Mouse (Mus musculus) intestine, postnatal 0 days (tissue): ENCODE data around the gene Cdc123. TPM values are rescaled to one million over a fixed set of nuclear protein-coding genes. Genes with fewer than 3 reads are reported as not detected.
"Not testable (repeated sequence)": the region's sequence is repeated elsewhere in the genome, so short reads cannot be mapped to it uniquely, and the experiment has no call there.

Source experiments
- ATAC-seq: fragments of 200-750 bp; cut with Nextera tagmentation; 2 replicates; pipeline ENCODE4 v1.8.0; 2017; ENCODE audit warnings: mild to moderate bottlenecking, moderate TSS enrichment, moderate library complexity
- H3K27ac ChIP-seq: fragments of 300-500 bp; sonication (generic); 2 replicates; pipeline ENCODE4 v1.5.1; 2014; ENCODE audit warnings: mild to moderate bottlenecking, low read depth, low read length, moderate library complexity
- H3K27me3 ChIP-seq: fragments of 300-500 bp; sonication (generic); replicated peaks from 2 replicates; pipeline ENCODE4 v1.6.1; 2014; ENCODE audit warnings: low read length, mixed read lengths; ENCODE audit not compliant: control insufficient read depth, insufficient read depth
- H3K36me3 ChIP-seq: fragments of 300-500 bp; sonication (generic); 2 replicates; pipeline ENCODE4 v1.6.1; 2014; ENCODE audit warnings: mild to moderate bottlenecking, moderate library complexity; ENCODE audit not compliant: control insufficient read depth, insufficient read depth
- H3K4me1 ChIP-seq: fragments of 300-500 bp; sonication (generic); replicated peaks from 2 replicates; pipeline ENCODE4 v1.6.1; 2014; ENCODE audit warnings: antibody characterized with exemption, low read length, mixed read lengths; ENCODE audit not compliant: control insufficient read depth, insufficient read depth
- H3K4me2 ChIP-seq: fragments of 300-500 bp; sonication (generic); replicated peaks from 2 replicates; pipeline ENCODE4 v1.6.1; 2014; ENCODE audit warnings: low read depth, mild to moderate bottlenecking, moderate library complexity
- H3K4me3 ChIP-seq: fragments of 300-500 bp; sonication (generic); 2 replicates; pipeline ENCODE4 v1.5.1; 2014; ENCODE audit warnings: low read depth, low read length
- H3K9ac ChIP-seq: fragments of 300-500 bp; sonication (generic); 2 replicates; pipeline ENCODE4 v1.6.1; 2014; ENCODE audit warnings: mild to moderate bottlenecking, low read depth, low read length
- H3K9me3 ChIP-seq: fragments of 300-500 bp; sonication (generic); 2 replicates; pipeline ENCODE4 v1.6.1; 2016; ENCODE audit warnings: mixed run types; ENCODE audit not compliant: control insufficient read depth
- CTCF ChIP-seq: sonication (generic); IDR thresholded peaks from 2 replicates; pipeline ENCODE4 v1.5.1; 2016; ENCODE audit warnings: low read depth, mild to moderate bottlenecking, control low read depth, antibody characterized with exemption, moderate library complexity
- WGBS: fragments of 180-500 bp; shearing (Covaris S2); extraction: QIAGEN DNeasy Blood & Tissue Kit; methylation state at CpG from one replicate; pipeline ENCODE4 v1.1.7; 2014; 5-methylcytosine and 5-hydroxymethylcytosine counted together
- polyA plus RNA-seq: library from polyadenylated mRNA; unstranded; fragments of >200 nt; fragmentation: Nextera tagmentation; extraction: Ambion mirVana; gene quantifications from 2 replicates; pipeline ENCODE4 v1.2.1, GENCODE M21; 2015

The Cdc123 gene
- polyA plus RNA-seq, 1 experiment from 2014 or later = 129 TPM

DNA sequence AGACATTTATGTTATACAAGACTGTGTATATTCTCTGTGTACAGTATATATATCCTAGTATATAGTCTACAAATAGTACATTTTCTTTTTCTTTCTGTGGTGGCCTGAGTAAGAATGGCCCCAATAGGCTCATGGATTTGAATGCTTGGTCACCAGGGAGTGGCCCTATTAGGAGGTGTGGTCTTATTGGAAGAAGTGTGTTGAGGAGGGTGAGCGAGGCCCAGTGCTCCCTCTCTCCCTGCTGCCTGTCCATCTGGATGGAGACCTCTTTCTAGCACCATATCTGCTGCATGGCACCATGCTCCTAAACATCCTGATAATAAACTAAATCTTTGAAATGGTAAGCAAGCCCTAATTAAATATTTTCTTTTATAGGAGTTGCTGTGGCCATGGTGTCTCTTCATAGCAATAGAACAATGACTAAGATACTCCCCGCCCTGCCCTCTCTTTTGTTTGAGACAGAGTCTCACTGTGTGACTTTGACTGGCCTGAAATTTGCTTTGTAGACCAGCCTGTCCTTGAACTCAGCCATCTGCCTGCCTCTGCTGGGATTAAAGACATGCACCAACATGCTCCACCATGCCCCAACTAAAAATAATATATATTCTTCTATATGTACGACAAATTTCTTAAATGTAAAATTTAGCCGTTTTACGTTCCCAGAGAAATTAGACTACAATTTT lies 34.8 kb downstream of the Cdc123 start:
- ATAC-seq = no peak
- no peak overlapping the region for H3K9ac ChIP-seq
- peaks cover 39% of the 10 kb centered on the region for H3K36me3 ChIP-seq
- no peaks in the 10 kb centered on the region for H3K27me3 ChIP-seq
- TF ChIP-seq CTCF = no peak
- no peaks in the 10 kb centered on the region for H3K9me3 ChIP-seq
- no peak overlapping the region for H3K4me3 ChIP-seq
- no peak overlapping the region for H3K4me2 ChIP-seq
- no peaks in the 10 kb centered on the region for H3K4me1 ChIP-seq
- no peak overlapping the region for H3K27ac ChIP-seq
- 92% methylated on average over 5 of the region's 5 CpGs for WGBS

DNA sequence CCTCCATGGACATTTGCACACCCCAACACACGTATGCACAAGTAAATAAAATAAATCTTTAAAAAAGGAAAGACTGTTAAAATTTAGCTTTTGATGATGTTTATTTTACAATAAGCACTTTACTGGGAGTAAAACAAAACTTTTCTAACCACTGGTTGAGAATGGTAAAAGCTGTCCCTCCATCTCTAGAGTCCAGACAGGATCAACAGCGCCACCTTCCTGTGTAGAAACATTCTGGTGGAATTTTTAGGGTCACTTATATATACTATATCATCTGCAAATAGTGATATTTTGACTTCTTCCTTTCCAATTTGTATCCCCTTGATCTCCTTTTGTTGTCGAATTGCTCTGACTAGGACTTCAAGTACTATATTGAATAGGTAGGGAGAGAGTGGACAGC lies 38.8 kb downstream of the Cdc123 start:
- WGBS = 74% methylated on average over 3 of the region's 3 CpGs
- not testable (repeated sequence) for H3K4me3 ChIP-seq

DNA sequence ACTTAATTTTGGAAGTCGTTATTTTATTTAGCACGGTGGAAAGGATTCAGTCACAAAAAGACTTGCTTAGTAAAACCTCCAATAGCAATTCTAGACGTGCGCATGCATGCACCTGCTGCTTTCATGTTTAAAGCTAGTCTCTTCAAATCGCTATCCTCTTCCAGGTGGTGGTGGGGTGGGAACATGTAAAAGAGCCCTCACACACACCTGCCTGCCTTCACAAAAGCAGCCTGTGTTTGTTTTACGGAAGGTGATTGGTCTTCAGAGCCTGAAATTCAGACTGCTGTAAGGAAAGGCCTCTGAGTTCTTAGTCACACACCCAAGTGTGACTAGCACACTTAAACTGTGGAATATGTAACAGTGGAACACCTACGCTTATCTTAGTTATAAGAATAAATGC lies 39.7 kb downstream of the Cdc123 start:
- Histone ChIP-seq H3K4me1 (no peaks in the 10 kb centered on the region), H3K9ac (no peak overlapping the region), H3K27ac (no peak overlapping the region), H3K9me3 (no peaks in the 10 kb centered on the region), H3K36me3 (peaks cover 46% of the 10 kb centered on the region), H3K4me2 (no peak overlapping the region), H3K4me3 (no peak overlapping the region), H3K27me3 (no peaks in the 10 kb centered on the region)
- no peak for TF ChIP-seq CTCF
- WGBS = 91% methylated on average over 7 of the region's 7 CpGs
- no peak for ATAC-seq

More for the DNA sequence above, 38.8 kb downstream of the Cdc123 start:
- not testable (repeated sequence) for H3K9ac ChIP-seq, H3K4me2 ChIP-seq, H3K27me3 ChIP-seq, ATAC-seq, H3K27ac ChIP-seq, H3K9me3 ChIP-seq, H3K4me1 ChIP-seq
- peak; percentile 71 for TF ChIP-seq CTCF
- peaks cover 51% of the 10 kb centered on the region for H3K36me3 ChIP-seq

DNA sequence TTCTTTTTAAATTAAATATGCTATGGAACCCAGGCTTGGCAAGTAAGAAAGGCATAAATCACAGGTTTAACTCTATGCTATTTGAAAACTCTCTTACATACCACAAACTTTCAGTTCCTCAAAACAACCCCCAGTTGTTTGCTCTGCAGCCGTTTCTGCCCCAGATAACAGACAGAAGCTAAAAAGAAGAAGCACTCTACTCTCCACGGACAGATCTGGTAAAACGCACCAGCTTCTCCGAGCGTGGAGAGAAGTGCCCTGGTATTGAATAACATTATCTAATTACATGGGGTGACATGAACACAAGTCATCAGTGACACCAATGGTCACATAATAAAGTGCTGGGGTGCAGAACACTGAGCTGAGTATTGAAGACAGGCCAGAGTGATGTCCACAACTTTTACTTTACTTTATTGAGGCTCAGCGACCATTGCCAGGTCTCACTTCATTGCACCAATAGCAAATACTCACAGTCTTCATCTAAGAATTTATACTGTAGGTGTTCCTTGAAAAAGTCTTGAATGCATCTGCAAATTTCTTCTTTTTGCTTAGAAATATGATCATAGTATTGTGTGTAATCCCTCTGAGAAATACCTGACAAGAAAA lies 40.4 kb downstream of the Cdc123 start:
- H3K36me3 ChIP-seq = peaks cover 39% of the 10 kb centered on the region
- ATAC-seq = no peak
- no peak overlapping the region for H3K4me2 ChIP-seq
- H3K27me3 ChIP-seq = no peaks in the 10 kb centered on the region
- WGBS = 86% methylated on average over 6 of the region's 6 CpGs
- H3K4me3 ChIP-seq = no peak overlapping the region
- no peaks in the 10 kb centered on the region for H3K4me1 ChIP-seq
- no peak for TF ChIP-seq CTCF
- no peak overlapping the region for H3K27ac ChIP-seq
- H3K9me3 ChIP-seq = no peaks in the 10 kb centered on the region
- H3K9ac ChIP-seq = no peak overlapping the region

DNA sequence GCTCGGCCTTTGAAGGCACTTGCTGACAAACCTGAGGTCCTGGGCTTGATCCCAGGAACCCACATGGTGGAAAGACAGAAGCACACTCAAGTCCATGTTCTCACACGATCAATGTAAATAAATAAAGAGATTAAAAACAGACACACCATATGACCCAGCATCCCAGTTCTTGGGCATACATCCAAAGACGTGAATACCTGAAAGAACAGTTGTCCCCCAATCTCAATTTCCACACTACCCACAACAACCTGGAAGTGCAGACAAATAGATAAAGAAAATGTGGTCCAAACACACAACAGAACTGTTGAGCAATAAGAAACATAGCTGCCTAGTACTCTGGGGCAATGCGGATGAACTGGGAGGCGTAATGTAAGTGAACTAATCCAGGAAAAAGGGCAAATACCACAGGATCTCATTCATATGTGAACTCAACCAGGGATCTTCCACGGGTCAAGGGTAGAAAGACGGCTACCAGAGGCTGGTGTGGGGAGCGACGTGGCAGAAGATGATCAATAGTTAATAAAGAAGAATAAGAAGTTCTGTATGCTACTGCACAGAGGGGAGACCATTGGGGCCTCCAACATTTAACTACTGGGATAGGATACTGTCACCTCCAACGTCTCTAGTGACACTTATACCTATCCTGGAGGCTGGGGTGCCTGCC lies 42.9 kb downstream of the Cdc123 start:
- no peak overlapping the region for H3K9ac ChIP-seq
- ATAC-seq = no peak
- no peaks in the 10 kb centered on the region for H3K9me3 ChIP-seq
- no peak overlapping the region for H3K4me2 ChIP-seq
- TF ChIP-seq CTCF = no peak
- H3K36me3 ChIP-seq = peaks cover 43% of the 10 kb centered on the region
- no peaks in the 10 kb centered on the region for H3K4me1 ChIP-seq
- no peak overlapping the region for H3K4me3 ChIP-seq
- no peaks in the 10 kb centered on the region for H3K27me3 ChIP-seq
- no peak overlapping the region for H3K27ac ChIP-seq
- 90% methylated on average over 10 of the region's 10 CpGs for WGBS

DNA sequence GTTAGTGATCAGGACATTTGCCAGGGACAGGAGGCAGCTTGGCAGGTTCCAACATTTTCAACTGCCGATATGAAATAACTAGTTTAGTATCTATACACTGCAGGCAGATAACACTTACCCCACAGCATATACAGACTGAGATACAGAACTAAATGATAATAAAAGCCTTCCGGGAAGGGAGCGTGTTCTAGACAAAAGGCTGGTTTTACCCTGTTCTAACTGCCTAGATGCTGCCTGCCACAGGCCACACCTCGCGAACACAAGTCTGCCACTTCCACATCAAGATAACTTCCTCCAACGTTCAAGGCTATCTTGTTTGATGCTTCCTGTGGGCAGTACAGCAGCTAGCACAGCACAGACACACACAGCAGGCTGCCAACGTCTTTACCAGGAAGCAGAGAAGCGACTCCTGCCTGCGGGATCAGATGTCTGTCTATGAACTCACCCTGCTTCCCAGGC lies 43.8 kb downstream of the Cdc123 start:
- WGBS = 59% methylated on average over 9 of the region's 9 CpGs
- Histone ChIP-seq H3K4me1 (no peaks in the 10 kb centered on the region), H3K4me3 (no peak overlapping the region), H3K9me3 (no peaks in the 10 kb centered on the region), H3K27me3 (no peaks in the 10 kb centered on the region), H3K27ac (no peak overlapping the region), H3K4me2 (no peak overlapping the region), H3K36me3 (peaks cover 51% of the 10 kb centered on the region), H3K9ac (no peak overlapping the region)
- TF ChIP-seq CTCF = no peak
- no peak for ATAC-seq
